In genomic region chr12:44071766-44072165, GRCm38 (mm10) we compare ENCODE assay signal across 28 mouse cellular contexts.
"Had no signal": no experiment of that assay in that cellular context is flagged by ENCODE, and none has a peak within 500 bp of the region (broad histone marks: within the 10 kb centered on the region; RNA-seq: fewer than 3 reads in every experiment).

No protein-coding gene starts in this region.

- H3K27me3 ChIP-seq: embryonic facial prominence, embryonic 12.5 days; embryonic facial prominence, embryonic 13.5 days; embryonic facial prominence, embryonic 15.5 days; forebrain, embryonic 12.5 days; forebrain, embryonic 13.5 days; forebrain, embryonic 15.5 days had no signal

- H3K9me3 ChIP-seq: embryonic facial prominence, embryonic 10.5 days; embryonic facial prominence, embryonic 12.5 days; embryonic facial prominence, embryonic 13.5 days; embryonic facial prominence, embryonic 15.5 days; forebrain, embryonic 10.5 days; forebrain, embryonic 12.5 days; forebrain, embryonic 13.5 days; forebrain, embryonic 15.5 days had no signal

- H3K36me3 ChIP-seq: embryonic facial prominence, embryonic 10.5 days; embryonic facial prominence, embryonic 12.5 days; embryonic facial prominence, embryonic 13.5 days; embryonic facial prominence, embryonic 15.5 days; forebrain, embryonic 10.5 days; forebrain, embryonic 12.5 days; forebrain, embryonic 15.5 days had no signal

- H3K27ac ChIP-seq: embryonic facial prominence, embryonic 10.5 days; embryonic facial prominence, embryonic 12.5 days; embryonic facial prominence, embryonic 13.5 days; embryonic facial prominence, embryonic 15.5 days; forebrain, embryonic 10.5 days; forebrain, embryonic 12.5 days; forebrain, embryonic 13.5 days; forebrain, embryonic 15.5 days; gastrocnemius, adult 2 months had no signal

- H3K4me1 ChIP-seq: embryonic facial prominence, embryonic 10.5 days; embryonic facial prominence, embryonic 12.5 days; embryonic facial prominence, embryonic 13.5 days; embryonic facial prominence, embryonic 15.5 days; forebrain, embryonic 10.5 days; forebrain, embryonic 12.5 days; forebrain, embryonic 13.5 days; forebrain, embryonic 15.5 days had no signal

- DNase-seq: cerebellum, adult 18-20 months; cerebellum, adult 2 months; cerebellum, adult 8-10 months; cerebellum, adult 9-10 months; cerebellum, adult 9-11 months; cerebellum, postnatal 10 days; cerebellum, postnatal 14 days; cerebellum, postnatal 25 days; cerebellum, postnatal 36 days; embryo, embryonic 11 days; forebrain, postnatal 0 days; gastrocnemius, adult 2 months; gastrocnemius, postnatal 10 days; gastrocnemius, postnatal 14 days; gastrocnemius, postnatal 25 days; gastrocnemius, postnatal 36 days; heart, adult 11 months had no signal

- H3K4me2 ChIP-seq: embryonic facial prominence, embryonic 12.5 days; embryonic facial prominence, embryonic 13.5 days; embryonic facial prominence, embryonic 15.5 days; forebrain, embryonic 12.5 days; forebrain, embryonic 13.5 days; forebrain, embryonic 15.5 days had no signal

- ATAC-seq: forebrain, embryonic 13.5 days; forebrain, embryonic 14.5 days; forebrain, embryonic 15.5 days; forebrain, embryonic 16.5 days; forebrain, postnatal 0 days had no signal

- H3K9ac ChIP-seq: embryonic facial prominence, embryonic 12.5 days; embryonic facial prominence, embryonic 13.5 days; embryonic facial prominence, embryonic 15.5 days; forebrain, embryonic 12.5 days; forebrain, embryonic 13.5 days; forebrain, embryonic 15.5 days; forebrain, postnatal 0 days had no signal

- H3K4me3 ChIP-seq: embryonic facial prominence, embryonic 10.5 days; embryonic facial prominence, embryonic 12.5 days; embryonic facial prominence, embryonic 13.5 days; embryonic facial prominence, embryonic 15.5 days; erythroblast, embryonic 14.5 days; forebrain, embryonic 10.5 days; forebrain, embryonic 12.5 days; forebrain, embryonic 13.5 days; forebrain, embryonic 15.5 days; gastrocnemius, adult 2 months had no signal
